Mouse (Mus musculus): Measurements from ENCODE around the gene Ralgps1.
A peak's percentile ranks its signal among the peaks of the same experiment; 100 is the strongest.

The Ralgps1 gene

GRCm38 (mm10) chr2:33177443-33178242 is 193.6 kb downstream of the Ralgps1 start:
- DNase-seq (ENCODE audit: low spot score in 2 of 2): no peak

DNA sequence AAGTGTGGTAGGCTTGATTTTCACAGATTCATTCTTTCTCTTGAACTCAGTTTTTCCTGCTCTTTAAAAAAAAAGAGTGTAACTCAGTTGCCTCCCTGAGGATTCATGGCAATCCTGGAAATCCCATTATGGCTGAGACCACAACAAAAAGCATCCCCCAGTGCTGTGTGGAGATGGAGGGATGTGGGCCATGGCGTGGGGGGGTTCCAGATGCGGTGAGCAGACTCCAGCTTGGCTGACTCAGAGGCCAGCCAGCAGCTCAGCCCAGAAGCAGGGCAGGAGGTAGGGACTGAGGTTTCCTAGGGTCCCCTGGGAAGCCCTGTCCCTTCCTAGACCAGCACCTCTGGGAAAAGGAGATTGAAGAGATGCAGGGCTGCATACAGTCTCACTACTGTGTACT is 194.4 kb downstream of the Ralgps1 start:
- no peak for DNase-seq (ENCODE audit: low spot score in 2 of 2)

DNA sequence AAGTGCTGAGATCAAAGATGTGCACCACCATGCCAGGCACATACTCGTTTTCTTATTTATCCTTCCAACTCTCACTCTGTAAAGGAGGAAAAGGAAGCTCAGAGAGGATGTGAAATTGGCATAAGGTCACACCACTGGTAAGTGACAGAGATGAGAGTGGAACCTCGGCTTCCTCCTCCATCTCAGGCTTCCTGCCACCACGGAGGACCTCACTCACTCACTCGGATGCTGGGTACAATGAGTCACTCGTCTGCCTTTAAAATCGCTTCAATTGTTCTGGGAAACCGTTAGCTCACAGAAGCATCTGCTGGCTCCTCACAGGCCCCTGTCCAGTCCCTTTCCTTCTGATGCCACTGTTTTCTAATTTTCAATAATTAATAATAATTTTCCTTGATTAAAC is 194.8 kb downstream of the Ralgps1 start:
- no peak for DNase-seq (ENCODE audit: low spot score in 2 of 2)

- no peak for DNase-seq (ENCODE audit: low spot score in 2 of 2)
Observed at GRCm38 (mm10) chr2:33173686-33174085, 197.6 kb downstream of the Ralgps1 start.

DNA sequence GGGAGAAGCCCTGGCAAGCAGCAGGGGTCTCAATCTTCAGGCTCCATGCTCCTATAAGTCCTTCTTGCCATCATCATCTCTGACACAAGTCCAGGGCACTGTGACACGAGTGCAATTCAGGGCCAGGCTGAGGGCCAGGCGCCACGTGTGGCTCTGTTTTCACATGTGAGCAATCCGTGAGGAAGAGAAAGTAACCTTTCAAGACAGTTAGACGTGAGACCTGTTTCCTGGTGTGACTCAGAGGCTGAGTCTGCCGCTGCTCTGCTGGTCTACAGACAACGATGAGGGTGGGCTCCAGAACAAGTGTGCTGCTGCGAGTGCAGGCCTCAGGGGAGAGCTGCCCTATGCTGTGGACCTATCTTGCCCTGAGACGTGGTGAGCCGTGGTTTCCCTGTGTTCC is 198.2 kb downstream of the Ralgps1 start:
- DNase-seq (ENCODE audit: low spot score in 2 of 2): no peak

DNA sequence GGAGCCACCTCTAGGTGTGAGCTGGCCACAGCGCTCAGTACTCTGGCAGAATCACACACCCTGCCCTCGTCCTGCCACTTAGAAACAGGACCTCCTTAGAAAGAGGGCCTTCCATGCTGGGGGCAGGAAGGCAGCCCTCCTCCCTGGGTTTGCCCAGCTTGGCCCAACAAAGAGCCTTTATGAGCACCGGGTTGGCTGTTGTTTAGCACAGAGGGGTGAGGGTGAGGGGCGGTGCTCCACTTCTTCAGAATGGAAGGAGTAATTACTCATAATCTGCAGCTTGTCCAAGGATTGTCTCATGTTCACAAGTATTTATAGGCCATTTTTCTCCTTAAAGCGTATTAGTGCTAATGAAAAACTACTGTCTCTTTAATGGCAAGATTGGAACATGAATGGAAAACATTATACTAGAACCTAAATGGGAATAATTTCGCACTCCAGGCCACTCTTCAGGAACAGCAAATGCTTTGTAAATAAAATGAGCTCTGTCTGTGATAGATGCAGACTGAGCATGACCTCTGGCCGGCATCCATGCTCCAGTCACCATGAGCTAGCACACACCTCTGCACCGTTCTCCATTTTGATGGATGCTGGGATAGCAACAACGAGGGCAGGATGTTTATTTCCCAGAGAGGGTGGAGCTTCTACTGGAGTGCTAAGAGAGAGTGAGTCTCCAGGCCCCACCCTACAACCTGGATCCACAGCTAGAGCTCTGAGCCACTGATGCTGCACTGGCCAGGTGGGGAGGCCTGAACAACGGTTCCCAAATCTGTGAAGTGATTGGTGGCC is 200.3 kb downstream of the Ralgps1 start:
- no peak for DNase-seq (ENCODE audit: low spot score in 2 of 2)

GRCm38 (mm10) chr2:33169445-33169844 is 201.8 kb downstream of the Ralgps1 start:
- DNase-seq (ENCODE audit: low spot score in 2 of 2): no peak

DNA sequence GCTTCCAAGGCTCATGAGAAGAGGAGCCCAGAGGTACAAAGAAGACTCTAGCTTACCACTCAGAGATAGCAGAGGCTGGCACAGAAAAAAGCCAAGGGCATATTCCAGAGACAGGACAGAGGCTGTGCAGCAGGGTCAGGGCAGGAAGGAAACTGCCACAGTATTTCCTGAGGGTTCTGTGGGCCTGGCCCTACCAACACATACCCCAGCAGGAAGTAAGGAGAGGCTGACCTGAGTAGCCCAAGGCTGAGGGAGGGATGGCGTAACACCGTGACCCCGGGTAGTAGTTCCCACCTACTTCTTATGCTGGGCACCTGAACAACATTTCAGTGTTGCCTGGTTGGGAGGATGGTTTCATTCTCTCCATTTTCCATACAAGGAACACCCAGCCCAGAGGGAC is 204.2 kb downstream of the Ralgps1 start:
- no peak for DNase-seq (ENCODE audit: low spot score in 2 of 2)

DNA sequence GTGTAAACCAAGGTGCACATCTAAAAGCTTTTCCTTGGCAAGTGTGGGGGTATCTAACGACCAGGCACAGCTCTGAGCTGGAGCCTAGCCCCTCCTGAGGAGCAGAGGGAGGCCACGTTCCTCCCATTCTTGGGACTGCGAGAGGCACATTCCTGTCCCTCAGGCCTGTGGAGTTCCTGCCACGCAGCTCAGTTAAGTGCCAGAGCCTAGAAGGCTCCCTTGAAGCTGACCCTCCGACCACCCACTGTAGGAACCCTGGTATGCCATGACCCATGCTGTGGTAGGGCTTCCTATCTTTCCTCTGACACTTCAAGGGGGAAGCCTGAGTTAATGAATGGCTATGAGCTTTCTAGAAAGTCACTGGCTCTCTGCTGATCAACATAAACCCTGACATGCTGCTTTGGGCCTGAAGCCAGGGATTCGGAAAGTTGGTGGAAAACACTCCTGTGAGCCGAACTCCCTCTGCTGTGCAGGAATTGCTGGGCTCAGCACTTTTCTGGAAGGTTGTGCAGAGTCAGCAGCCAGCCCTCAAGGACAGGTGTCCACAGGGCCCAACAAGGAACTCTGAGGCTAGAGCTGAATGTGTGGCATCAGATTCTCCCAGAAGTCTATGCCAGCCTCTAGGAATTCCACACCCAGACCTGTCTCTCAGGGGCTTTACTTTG is 205.4 kb downstream of the Ralgps1 start:
- no peak for DNase-seq (ENCODE audit: low spot score in 2 of 2)

DNA sequence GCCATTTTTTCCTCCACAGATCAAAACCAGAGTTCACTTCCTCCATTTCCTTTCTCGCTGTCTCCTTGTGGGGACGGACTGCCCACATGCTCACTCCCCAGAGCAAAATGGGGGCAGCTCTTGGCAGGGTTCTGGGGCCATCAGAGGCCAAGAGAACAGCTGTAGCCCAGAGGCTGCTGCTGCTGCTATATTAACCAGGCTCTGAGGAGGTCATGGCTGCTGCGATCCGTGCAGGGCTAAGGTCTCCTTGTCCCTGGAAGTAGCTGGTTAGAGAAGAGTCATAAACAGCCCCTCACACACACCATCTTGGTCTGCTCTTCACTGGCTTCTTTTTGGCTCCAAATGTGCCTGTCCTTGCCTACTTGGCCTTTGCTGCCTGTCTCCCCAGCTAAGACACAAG is 206.1 kb downstream of the Ralgps1 start:
- DNase-seq (ENCODE audit: low spot score in 2 of 2): no peak

GRCm38 (mm10) chr2:33164646-33165045 is 206.6 kb downstream of the Ralgps1 start:
- DNase-seq (ENCODE audit: low spot score in 2 of 2): no peak

GRCm38 (mm10) chr2:33162126-33162525 is 209.2 kb downstream of the Ralgps1 start:
- DNase-seq (ENCODE audit: low spot score in 2 of 2): no peak

GRCm38 (mm10) chr2:33160326-33160973 is 210.8 kb downstream of the Ralgps1 start:
- DNase-seq (ENCODE audit: low spot score in 2 of 2): no peak

- DNase-seq (ENCODE audit: low spot score in 2 of 2): no peak
Observed at GRCm38 (mm10) chr2:33159593-33159992, 211.7 kb downstream of the Ralgps1 start.

- DNase-seq (ENCODE audit: low spot score in 2 of 2): no peak
Observed at GRCm38 (mm10) chr2:33158895-33159294, 212.4 kb downstream of the Ralgps1 start.

- no peak for DNase-seq (ENCODE audit: low spot score in 2 of 2)
Observed at GRCm38 (mm10) chr2:33156283-33156781, 215.0 kb downstream of the Ralgps1 start.

DNA sequence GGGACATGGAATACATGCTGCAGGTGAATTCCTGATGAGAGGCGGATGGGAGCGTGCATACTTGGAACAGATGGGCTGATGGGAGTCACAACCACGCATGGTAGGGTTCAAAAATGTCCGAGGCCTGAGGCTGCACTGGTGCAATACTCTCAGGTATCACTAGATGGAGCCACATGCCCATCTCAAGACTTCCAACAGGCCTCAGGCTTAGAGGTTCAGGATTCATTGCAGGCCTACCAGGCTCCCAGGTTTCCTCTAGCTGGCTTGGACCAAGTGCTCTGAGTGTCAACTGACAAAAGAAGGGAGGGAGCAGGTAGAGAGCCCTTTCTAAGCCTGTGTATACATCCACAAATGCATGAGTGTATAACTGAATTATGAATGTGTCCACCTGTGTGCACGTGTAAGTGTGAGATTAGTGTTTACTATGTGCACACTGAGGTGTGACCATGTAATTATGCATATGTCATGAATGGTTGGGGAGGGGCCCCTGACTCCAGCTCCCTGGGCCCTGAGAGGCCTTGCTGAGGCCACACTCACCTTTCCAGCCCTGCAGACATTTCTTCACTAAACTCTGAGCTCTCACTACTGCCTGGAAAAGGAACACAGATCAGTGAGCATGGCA is 216.4 kb downstream of the Ralgps1 start:
- peak; percentile 62 to 79 for DNase-seq (ENCODE audit: low spot score in 2 of 2)

- no peak for DNase-seq (ENCODE audit: low spot score in 2 of 2)
Observed at GRCm38 (mm10) chr2:33146994-33147393, 224.3 kb downstream of the Ralgps1 start.

DNA sequence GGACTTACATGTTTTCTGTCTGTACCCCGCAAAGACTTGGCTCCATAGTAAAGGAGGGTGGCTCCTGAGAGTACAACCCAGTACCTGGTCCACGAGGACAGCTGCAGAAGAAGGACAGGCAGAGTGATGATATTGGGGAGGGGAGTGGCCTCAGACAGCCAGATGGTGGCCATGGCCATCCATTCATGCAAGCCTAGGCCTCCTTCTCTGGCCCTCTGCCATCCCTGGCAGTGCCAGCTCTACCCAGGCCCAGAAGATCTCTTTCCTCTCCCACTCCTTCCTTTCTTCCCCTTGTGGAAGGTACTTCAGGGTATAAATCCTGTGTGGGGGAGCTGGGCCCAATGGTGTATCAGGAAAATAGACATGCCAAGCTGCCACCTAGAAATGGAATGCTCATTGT is 228.0 kb downstream of the Ralgps1 start:
- DNase-seq (ENCODE audit: low spot score in 2 of 2): no peak

DNA sequence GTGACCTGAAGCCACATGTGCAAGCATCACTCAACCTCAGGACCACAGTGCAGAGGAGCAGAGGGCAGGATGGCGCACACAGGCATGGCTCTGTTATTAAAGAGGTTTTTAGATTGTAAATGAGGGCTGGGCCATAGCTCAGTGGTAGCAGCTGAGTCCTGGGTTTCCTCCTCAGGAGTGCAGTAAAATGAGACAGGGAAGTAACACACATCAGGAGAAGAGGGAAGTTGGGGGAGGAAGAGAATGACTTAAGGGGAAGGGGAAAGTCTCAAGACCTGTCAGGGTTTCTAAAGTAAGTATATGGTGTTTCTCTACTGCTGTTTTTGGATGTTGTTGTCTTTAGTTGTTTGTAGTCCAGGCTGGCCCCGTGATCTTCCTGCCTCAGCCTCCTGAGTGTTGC is 232.8 kb downstream of the Ralgps1 start:
- DNase-seq (ENCODE audit: low spot score in 2 of 2): no peak

DNA sequence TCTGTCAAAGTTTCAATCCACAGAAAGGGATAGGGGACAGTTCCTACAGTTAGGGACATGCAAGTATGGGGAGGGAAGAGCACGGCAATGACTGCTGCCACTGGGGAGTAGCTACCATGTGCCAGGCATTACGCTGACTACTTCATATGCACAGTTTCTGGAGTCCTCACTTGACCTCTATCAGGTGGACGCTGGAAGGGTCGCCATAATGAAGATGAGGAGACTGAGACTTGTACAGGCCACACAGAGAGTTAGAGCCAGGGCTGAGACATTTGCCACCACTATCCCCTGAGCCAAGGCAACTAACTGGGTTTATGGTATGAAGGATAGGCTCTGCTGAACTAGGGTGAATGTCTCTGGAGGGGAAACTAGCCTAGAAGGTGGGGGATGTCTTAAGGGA is 233.6 kb downstream of the Ralgps1 start:
- DNase-seq (ENCODE audit: low spot score in 2 of 2): no peak

All from frontal cortex, postnatal 14 days (tissue).